Mouse (Mus musculus): ENCODE results near the gene Itpr1.

- TF ChIP-seq CTCF (IDR thresholded peaks at IDR 0.05; ENCODE audit: low read depth, low read length): no peak
- TF ChIP-seq POLR2A (IDR thresholded peaks at IDR 0.05; ENCODE audit: extremely low read depth, insufficient read depth, low read length): no peak
Measured at GRCm38 (mm10) chr6:108577056-108577455, 364.2 kb downstream of the Itpr1 start.
